11 mouse cellular contexts compared by ENCODE assay signal in genomic region chr4:46404042-46404795, GRCm38 (mm10). TPM values are rescaled to one million over a fixed set of nuclear protein-coding genes. Genes with fewer than 3 reads are reported as not detected.
DNase-seq lines count a peak whose midpoint lies in the region; ATAC-seq and TF ChIP-seq lines count a peak whose summit lies in the region.
"Had no signal": no experiment of that assay in that cellular context is flagged by ENCODE, and none has a peak within 500 bp of the region (broad histone marks: within the 10 kb centered on the region; RNA-seq: fewer than 3 reads in every experiment).

No protein-coding gene starts in this region.

- no peak overlapping the region for H3K27ac ChIP-seq in lung, embryonic 15.5 days
- H3K27ac ChIP-seq: kidney, postnatal 0 days had no signal

- intact Hi-C loops in left cerebral cortex, postnatal 10 days (cut with DNase I), result no loop called here

- H3K4me2 ChIP-seq in lung, embryonic 15.5 days, result no peak overlapping the region

- no peaks in the 10 kb centered on the region for H3K9me3 ChIP-seq in lung, embryonic 15.5 days

- 54% methylated on average over 6 of the region's 6 CpGs for WGBS in lung, embryonic 15.5 days
- 52% methylated on average over 6 of the region's 6 CpGs for WGBS in lung, adult 2 months

- no peak for TF ChIP-seq POLR2A in lung, adult 2 months (IDR thresholded peaks at IDR 0.05; ENCODE audit: borderline replicate concordance, extremely low read depth, low read depth, low read length)

- no peaks in the 10 kb centered on the region for H3K27me3 ChIP-seq in lung, embryonic 15.5 days

- peak; percentile 67; the same call in 1 of the 2 replicates for ATAC-seq in lung, embryonic 15.5 days (ENCODE audit: borderline replicate concordance, extremely low read depth, low FRiP score, low TSS enrichment)
- peak; percentile 56 for ATAC-seq in neutrophil, adult 5-6 weeks (ENCODE audit: extremely low read depth, insufficient number of reproducible peaks, low FRiP score, poor library complexity, severe bottlenecking)

- H3K4me3 ChIP-seq in lung, embryonic 15.5 days, result no peak overlapping the region
- no peak overlapping the region for H3K4me3 ChIP-seq in lung, adult 2 months (replicated peaks; ENCODE audit: extremely low read depth, low read depth, low read length)

- H3K36me3 ChIP-seq in lung, embryonic 15.5 days, result no peaks in the 10 kb centered on the region

- no peak for DNase-seq in lung, adult 2 months
- DNase-seq in induced T-regulatory cell, adult 2 months (ENCODE audit: low read depth), result peak; percentile 64
- DNase-seq in right cerebral cortex, postnatal 4 days, result no peak
- DNase-seq in cerebellum, adult 9-11 months, result no peak
- no peak for DNase-seq in layer of hippocampus, postnatal 14 days (ENCODE audit: low spot score in 2 of 2)
- DNase-seq in left cerebral cortex, postnatal 10 days (ENCODE audit: extremely low spot score in 1 of 2, low spot score in 2 of 2), result no peak
- DNase-seq: cerebellum, adult 8-10 months had no signal

- H3K4me1 ChIP-seq in lung, embryonic 15.5 days, result no peaks in the 10 kb centered on the region
- no peaks in the 10 kb centered on the region for H3K4me1 ChIP-seq in lung, adult 2 months (ENCODE audit: control insufficient read depth, insufficient read depth, low read length)

- H3K9ac ChIP-seq in lung, embryonic 15.5 days, result no peak overlapping the region

- TF ChIP-seq CTCF in lung, adult 2 months (IDR thresholded peaks at IDR 0.05; ENCODE audit: insufficient read depth, low read length), result no peak

RNA-seq across cellular contexts. Expression of gene Hemgn, which starts 9.1 kb away (rescaled TPM):
- polyA plus RNA-seq in lung, embryonic 15.5 days (2015; fragmentation: Nextera tagmentation; extraction: Ambion mirVana), result 1.2 and 2.5 TPM in 2 replicates
- not detected in 2 replicates for polyA plus RNA-seq in lung, adult 2 months (2012; rRNA removed)
- 0.47 and 0.74 TPM in 2 replicates for total RNA-seq in neutrophil, adult 5-6 weeks (2017)
- not detected for total RNA-seq in layer of hippocampus, postnatal 14 days (2021)
- not detected for total RNA-seq in left cerebral cortex, postnatal 10 days (2021)
- total RNA-seq: gastrocnemius, adult 18-20 months had no signal

RNA-seq across cellular contexts. Expression of gene Trmo, which starts 15.0 kb away (rescaled TPM):
- 10.0 and 11.2 TPM in 2 replicates for polyA plus RNA-seq in lung, embryonic 15.5 days (2015; fragmentation: Nextera tagmentation; extraction: Ambion mirVana)
- 4.3 and 5.5 TPM in 2 replicates for polyA plus RNA-seq in lung, adult 2 months (2012; rRNA removed)
- 10.1 and 13.2 TPM in 2 replicates for total RNA-seq in neutrophil, adult 5-6 weeks (2017)
- total RNA-seq in layer of hippocampus, postnatal 14 days (2021), result 1 to 10 TPM; 3.3 to 4.2 TPM
- 1 to 10 TPM; 3.7 to 4.6 TPM for total RNA-seq in left cerebral cortex, postnatal 10 days (2021)

RNA-seq across cellular contexts. Expression of gene Anp32b, which starts 46.5 kb away (rescaled TPM):
- polyA plus RNA-seq in lung, embryonic 15.5 days (2015; fragmentation: Nextera tagmentation; extraction: Ambion mirVana), result 290 and 292 TPM in 2 replicates
- polyA plus RNA-seq in lung, adult 2 months (2012; rRNA removed), result 14.4 and 19.2 TPM in 2 replicates
- 43.2 and 45.9 TPM in 2 replicates for total RNA-seq in neutrophil, adult 5-6 weeks (2017)
- total RNA-seq in layer of hippocampus, postnatal 14 days (2021), result 10 to 100 TPM; 47.2 to 52.9 TPM
- 10 to 100 TPM; 52.0 to 52.7 TPM for total RNA-seq in left cerebral cortex, postnatal 10 days (2021)
